ENCODE assay signal across 8 mouse cellular contexts in genomic region chr1:23921711-23922529, GRCm38 (mm10). TPM values are rescaled to one million over a fixed set of nuclear protein-coding genes. Genes with fewer than 3 reads are reported as not detected.
DNase-seq lines count a peak whose midpoint lies in the region; ATAC-seq and TF ChIP-seq lines count a peak whose summit lies in the region.

Gene Smap1, minus strand, starts transcription at chr1:23922317.

- peak within 1 kb of the TSS; percentile 84 for H3K9ac ChIP-seq in ES-Bruce4 (ENCODE audit: low read depth, poor library complexity, severe bottlenecking)
- peak within 1 kb of the TSS; percentile 91 for H3K9ac ChIP-seq in forebrain, embryonic 15.5 days (replicated peaks)
- H3K9ac ChIP-seq in liver, postnatal 0 days (replicated peaks): peak within 1 kb of the TSS; percentile 94
- peak within 1 kb of the TSS; percentile 96 for H3K9ac ChIP-seq in neural tube, embryonic 13.5 days

- WGBS in forebrain, embryonic 15.5 days: under 1% methylated on average over 113 of the region's 113 CpGs
- under 1% methylated on average over 113 of the region's 113 CpGs for WGBS in large intestine, adult 2 months
- WGBS in liver, postnatal 0 days (ENCODE audit: insufficient replicate concordance): under 1% methylated on average over 98 of the region's 113 CpGs
- WGBS in neural tube, embryonic 13.5 days: under 1% methylated on average over 81 of the region's 113 CpGs

- no peaks in the 10 kb centered on the region; the same call in none of the 2 replicates for H3K9me3 ChIP-seq in ES-Bruce4 (replicated peaks; ENCODE audit: control insufficient read depth, insufficient read depth, low read length, poor library complexity, severe bottlenecking)
- no peaks in the 10 kb centered on the region for H3K9me3 ChIP-seq in forebrain, embryonic 15.5 days
- H3K9me3 ChIP-seq in liver, postnatal 0 days (ENCODE audit: low read length): peaks cover 14% of the 10 kb centered on the region
- peaks cover 3% of the 10 kb centered on the region; the same call in 1 of the 2 replicates for H3K9me3 ChIP-seq in neural tube, embryonic 13.5 days

- no peak for TF ChIP-seq POLR2A in ES-Bruce4 (IDR thresholded peaks at IDR 0.05; ENCODE audit: insufficient read depth, low read length)

- no peak within 1 kb of the TSS for H3K27ac ChIP-seq in ES-Bruce4 (ENCODE audit: insufficient read depth, low read length)
- peak within 1 kb of the TSS; percentile 91 for H3K27ac ChIP-seq in forebrain, embryonic 15.5 days (replicated peaks)
- peak within 1 kb of the TSS; percentile 97 for H3K27ac ChIP-seq in liver, postnatal 0 days (ENCODE audit: low read depth)
- H3K27ac ChIP-seq in neural tube, embryonic 13.5 days (replicated peaks): peak within 1 kb of the TSS; percentile 97

- H3K4me3 ChIP-seq in ES-Bruce4 (ENCODE audit: low read depth, low read length): peak within 1 kb of the TSS; percentile 83
- peak within 1 kb of the TSS; percentile 76 for H3K4me3 ChIP-seq in forebrain, embryonic 15.5 days
- H3K4me3 ChIP-seq in liver, postnatal 0 days (ENCODE audit: low read depth, low read length): peak within 1 kb of the TSS; percentile 82
- H3K4me3 ChIP-seq in neural tube, embryonic 13.5 days: peak within 1 kb of the TSS; percentile 93

- no peak for TF ChIP-seq EP300 in ES-Bruce4 (IDR thresholded peaks at IDR 0.05; ENCODE audit: insufficient read depth, low read depth, low read length)
- TF ChIP-seq EP300 in liver, postnatal 0 days (IDR thresholded peaks at IDR 0.05; ENCODE audit: low read depth): no peak

- intact Hi-C loops in heart, postnatal 14 days (cut with DNase I): loop anchor here (5.0 kb wide), 1 partner anchor 85 kb away; the partner anchor contains the start of gene Sdhaf4

- peak within 1 kb of the TSS; percentile 63 for H3K4me2 ChIP-seq in forebrain, embryonic 15.5 days (replicated peaks)
- peak within 1 kb of the TSS; percentile 83 for H3K4me2 ChIP-seq in liver, postnatal 0 days (ENCODE audit: low read depth, low read length)
- H3K4me2 ChIP-seq in neural tube, embryonic 13.5 days: peak within 1 kb of the TSS; percentile 75

- no peaks in the 10 kb centered on the region for H3K4me1 ChIP-seq in ES-Bruce4 (ENCODE audit: control insufficient read depth, insufficient read depth, low read length)
- H3K4me1 ChIP-seq in forebrain, embryonic 15.5 days: peaks cover 25% of the 10 kb centered on the region
- peaks cover 21% of the 10 kb centered on the region for H3K4me1 ChIP-seq in liver, postnatal 0 days (ENCODE audit: insufficient read depth)
- peaks cover 29% of the 10 kb centered on the region for H3K4me1 ChIP-seq in neural tube, embryonic 13.5 days (replicated peaks)

- ATAC-seq in forebrain, embryonic 15.5 days (replicated peaks): peak; percentile 96
- peak; percentile 94 for ATAC-seq in liver, postnatal 0 days
- peak; percentile 93 for ATAC-seq in neural tube, embryonic 13.5 days (ENCODE audit: low read depth)

- DNase-seq in cerebellum, adult 11-12 months: peak; percentile 88
- DNase-seq in heart, postnatal 14 days: peak; percentile 89 to 92
- DNase-seq in large intestine, adult 2 months (ENCODE audit: low read depth, low spot score): no peak
- DNase-seq in liver, postnatal 0 days: peak; percentile 89
- DNase-seq in telencephalon, adult 2 months (ENCODE audit: low read depth, low spot score): peak; percentile 78

- H3K27me3 ChIP-seq in ES-Bruce4 (ENCODE audit: control insufficient read depth, insufficient read depth, low read length, poor library complexity, severe bottlenecking): peaks cover 2% of the 10 kb centered on the region; the same call in 1 of the 2 replicates
- no peaks in the 10 kb centered on the region for H3K27me3 ChIP-seq in forebrain, embryonic 15.5 days
- H3K27me3 ChIP-seq in liver, postnatal 0 days (ENCODE audit: insufficient read depth, low read length): no peaks in the 10 kb centered on the region
- H3K27me3 ChIP-seq in neural tube, embryonic 13.5 days: no peaks in the 10 kb centered on the region

- TF ChIP-seq CTCF in ES-Bruce4 (IDR thresholded peaks at IDR 0.05; ENCODE audit: low read depth, low read length): no peak
- TF ChIP-seq CTCF in liver, postnatal 0 days (IDR thresholded peaks at IDR 0.05; ENCODE audit: low read depth): no peak

- H3K36me3 ChIP-seq in ES-Bruce4 (ENCODE audit: control insufficient read depth, insufficient read depth, low read length, poor library complexity, severe bottlenecking): no peaks in the 10 kb centered on the region
- no peaks in the 10 kb centered on the region for H3K36me3 ChIP-seq in forebrain, embryonic 15.5 days
- no peaks in the 10 kb centered on the region for H3K36me3 ChIP-seq in liver, postnatal 0 days (replicated peaks; ENCODE audit: insufficient read depth, low read length)
- H3K36me3 ChIP-seq in neural tube, embryonic 13.5 days: no peaks in the 10 kb centered on the region

RNA-seq across cellular contexts. Expression of gene Smap1, which starts in this region (rescaled TPM):
- polyA plus RNA-seq in ES-Bruce4 (2011; ENCODE audit: insufficient read depth, insufficient read length, low read depth, missing spikeins): 75.1 and 81.4 TPM in 2 replicates
- polyA plus RNA-seq in forebrain, embryonic 15.5 days (2015; fragmentation: Nextera tagmentation; extraction: Ambion mirVana): 87.9 and 91.8 TPM in 2 replicates
- total RNA-seq in heart, postnatal 14 days (2021): 10 to 100 TPM; 28.4 to 28.6 TPM
- polyA plus RNA-seq in large intestine, adult 2 months (2012; rRNA removed): 52.8 and 58.3 TPM in 2 replicates
- polyA plus RNA-seq in liver, postnatal 0 days (2015; fragmentation: Nextera tagmentation; extraction: Ambion mirVana): 29.8 and 33.2 TPM in 2 replicates
- polyA plus RNA-seq in neural tube, embryonic 13.5 days (2015; fragmentation: Nextera tagmentation; extraction: Ambion mirVana): 95.6 and 95.8 TPM in 2 replicates
